Mouse (Mus musculus) hindbrain, postnatal 0 days (tissue): Measurements from ENCODE around the gene Glis1. TPM values are rescaled to one million over a fixed set of nuclear protein-coding genes. Genes with fewer than 3 reads are reported as not detected.

Source experiments
- ATAC-seq: fragments of 200-750 bp; cut with Nextera tagmentation; 2 replicates; pipeline ENCODE4 v1.8.0; 2017; ENCODE audit warnings: mild to moderate bottlenecking, moderate TSS enrichment, moderate library complexity
- DNase-seq: peaks from one replicate; pipeline ENCODE4 v3.0.0-alpha.2; 2015; ENCODE audit warnings: low spot score
- H3K27ac ChIP-seq: fragments of 300-500 bp; sonication (generic); 2 replicates; pipeline ENCODE4 v1.5.1; 2014; ENCODE audit warnings: mild to moderate bottlenecking
- H3K27me3 ChIP-seq: fragments of 300-500 bp; sonication (generic); 2 replicates; pipeline ENCODE4 v1.6.1; 2014; ENCODE audit warnings: low read length, mixed read lengths; ENCODE audit not compliant: insufficient read depth
- H3K36me3 ChIP-seq: fragments of 300-500 bp; sonication (generic); 2 replicates; pipeline ENCODE4 v1.6.1; 2014; ENCODE audit warnings: low read length, mixed read lengths; ENCODE audit not compliant: insufficient read depth
- H3K4me1 ChIP-seq: fragments of 300-500 bp; sonication (generic); 2 replicates; pipeline ENCODE4 v1.6.1; 2014; ENCODE audit warnings: antibody characterized with exemption, low read length, mixed read lengths; ENCODE audit not compliant: insufficient read depth
- H3K4me2 ChIP-seq: fragments of 300-500 bp; sonication (generic); 2 replicates; pipeline ENCODE4 v1.6.1; 2014; ENCODE audit warnings: low read depth, mild to moderate bottlenecking, low read length, moderate library complexity, mixed read lengths
- H3K4me3 ChIP-seq: fragments of 300-500 bp; sonication (generic); 2 replicates; pipeline ENCODE4 v1.5.1; 2014; ENCODE audit warnings: low read length
- H3K9ac ChIP-seq: fragments of 300-500 bp; sonication (generic); replicated peaks from 2 replicates; pipeline ENCODE4 v1.6.1; 2014; ENCODE audit warnings: mild to moderate bottlenecking, low read length, moderate library complexity, mixed read lengths
- H3K9me3 ChIP-seq: fragments of 300-500 bp; sonication (generic); 2 replicates; pipeline ENCODE4 v1.6.1; 2016; ENCODE audit warnings: low read length, mixed read lengths
- CTCF ChIP-seq: IDR thresholded peaks from 2 replicates; pipeline ENCODE4 v1.5.1; 2016; ENCODE audit warnings: antibody characterized with exemption, control low read depth, low read depth
- WGBS: fragments of 180-500 bp; shearing (Covaris S2); extraction: QIAGEN DNeasy Blood & Tissue Kit; methylation state at CpG from one replicate; pipeline ENCODE4 v1.1.7; 2014; 5-methylcytosine and 5-hydroxymethylcytosine counted together
- polyA plus RNA-seq: library from polyadenylated mRNA; unstranded; fragments of >200 nt; fragmentation: Nextera tagmentation; extraction: Ambion mirVana; gene quantifications from 2 replicates; pipeline ENCODE4 v1.2.1, GENCODE M21; 2015
- total RNA-seq: library from RNA; depleted of rRNA; stranded (reverse); fragments of >200 nt; gene quantifications from 2 replicates; pipeline ENCODE4 v1.2.3, GENCODE M21; 2014

The Glis1 gene
- total and polyA plus RNA-seq, 2 experiments from 2014 or later = 4.1 to 11.9 TPM

GRCm38 (mm10) chr4:107580883-107581282, 146.5 kb downstream of the Glis1 start:
- no peak overlapping the region for H3K4me2 ChIP-seq
- no peaks in the 10 kb centered on the region for H3K27me3 ChIP-seq
- no peak overlapping the region for H3K27ac ChIP-seq
- ATAC-seq (no peak), DNase-seq (no peak)
- TF ChIP-seq CTCF = no peak
- H3K9ac ChIP-seq = no peak overlapping the region
- WGBS = 67% methylated on average over 11 of the region's 11 CpGs
- no peaks in the 10 kb centered on the region for H3K4me1 ChIP-seq
- no peak overlapping the region for H3K4me3 ChIP-seq
- no peaks in the 10 kb centered on the region for H3K9me3 ChIP-seq
- H3K36me3 ChIP-seq = no peaks in the 10 kb centered on the region

GRCm38 (mm10) chr4:107586391-107586790, 152.0 kb downstream of the Glis1 start:
- no peak overlapping the region for H3K9ac ChIP-seq
- no peak overlapping the region for H3K4me2 ChIP-seq
- no peak for ATAC-seq
- H3K36me3 ChIP-seq = no peaks in the 10 kb centered on the region
- WGBS = 75% methylated on average over 5 of the region's 5 CpGs
- no peaks in the 10 kb centered on the region for H3K4me1 ChIP-seq
- no peaks in the 10 kb centered on the region for H3K27me3 ChIP-seq
- H3K27ac ChIP-seq = no peak overlapping the region
- no peaks in the 10 kb centered on the region for H3K9me3 ChIP-seq
- H3K4me3 ChIP-seq = no peak overlapping the region
- no peak for TF ChIP-seq CTCF
- no peak for DNase-seq

GRCm38 (mm10) chr4:107588637-107589036, 154.2 kb downstream of the Glis1 start:
- H3K9me3 ChIP-seq = no peaks in the 10 kb centered on the region
- no peak overlapping the region for H3K9ac ChIP-seq
- no peak for TF ChIP-seq CTCF
- no peak overlapping the region for H3K4me3 ChIP-seq
- H3K36me3 ChIP-seq = no peaks in the 10 kb centered on the region
- 78% methylated on average over 7 of the region's 7 CpGs for WGBS
- H3K27me3 ChIP-seq = no peaks in the 10 kb centered on the region
- no peak overlapping the region for H3K4me2 ChIP-seq
- DNase-seq = no peak
- H3K27ac ChIP-seq = no peak overlapping the region
- no peak for ATAC-seq
- H3K4me1 ChIP-seq = no peaks in the 10 kb centered on the region

GRCm38 (mm10) chr4:107589046-107589445, 154.7 kb downstream of the Glis1 start:
- Histone ChIP-seq H3K9ac (no peak overlapping the region), H3K27me3 (no peaks in the 10 kb centered on the region), H3K4me1 (no peaks in the 10 kb centered on the region), H3K27ac (no peak overlapping the region), H3K9me3 (no peaks in the 10 kb centered on the region), H3K4me2 (no peak overlapping the region), H3K4me3 (no peak overlapping the region), H3K36me3 (no peaks in the 10 kb centered on the region)
- no peak for ATAC-seq
- TF ChIP-seq CTCF = no peak
- 77% methylated on average over 8 of the region's 8 CpGs for WGBS
- no peak for DNase-seq

GRCm38 (mm10) chr4:107590805-107591534, 156.6 kb downstream of the Glis1 start:
- H3K27ac ChIP-seq = peak overlapping the region; percentile 54

GRCm38 (mm10) chr4:107593426-107593825, 159.0 kb downstream of the Glis1 start:
- WGBS = 74% methylated on average over 4 of the region's 4 CpGs
- no peak overlapping the region for H3K9ac ChIP-seq
- no peak overlapping the region for H3K27ac ChIP-seq
- H3K27me3 ChIP-seq = no peaks in the 10 kb centered on the region
- no peaks in the 10 kb centered on the region for H3K36me3 ChIP-seq
- TF ChIP-seq CTCF = no peak
- H3K9me3 ChIP-seq = no peaks in the 10 kb centered on the region
- no peak for DNase-seq
- peaks cover 3% of the 10 kb centered on the region; the same call in 1 of the 2 replicates for H3K4me1 ChIP-seq
- no peak overlapping the region for H3K4me3 ChIP-seq
- no peak overlapping the region for H3K4me2 ChIP-seq
- ATAC-seq = no peak

More at GRCm38 (mm10) chr4:107590805-107591534, 156.6 kb downstream of the Glis1 start:
- DNase-seq (peak; percentile 60), ATAC-seq (peak; percentile 55)
- Histone ChIP-seq H3K9me3 (no peaks in the 10 kb centered on the region), H3K4me1 (no peaks in the 10 kb centered on the region), H3K27me3 (no peaks in the 10 kb centered on the region), H3K9ac (no peak overlapping the region), H3K4me2 (no peak overlapping the region), H3K36me3 (no peaks in the 10 kb centered on the region), H3K4me3 (no peak overlapping the region)
- TF ChIP-seq CTCF = no peak
- WGBS = 31% methylated on average over 14 of the region's 14 CpGs

- no peak overlapping the region for H3K27ac ChIP-seq
- H3K4me2 ChIP-seq = no peak overlapping the region
- ATAC-seq (no peak), DNase-seq (no peak)
- no peak for TF ChIP-seq CTCF
- WGBS = 57% methylated on average over 9 of the region's 9 CpGs
- no peaks in the 10 kb centered on the region for H3K36me3 ChIP-seq
- H3K4me1 ChIP-seq = peaks cover 3% of the 10 kb centered on the region; the same call in 1 of the 2 replicates
- H3K9me3 ChIP-seq = no peaks in the 10 kb centered on the region
- H3K4me3 ChIP-seq = no peak overlapping the region
- H3K9ac ChIP-seq = no peak overlapping the region
- H3K27me3 ChIP-seq = no peaks in the 10 kb centered on the region
Measured at GRCm38 (mm10) chr4:107597226-107597897, 163.0 kb downstream of the Glis1 start.
